Mouse (Mus musculus): Measurements from ENCODE around the gene Tmub2.

Tmub2 gene

GRCm38 (mm10) chr11:102323516-102323915 is 38.8 kb downstream of the Tmub2 start:
- DNase-seq (ENCODE audit: low read depth in 1 of 2, low spot score in 2 of 2), result no peak

- no peak for DNase-seq (ENCODE audit: low read depth in 1 of 2, low spot score in 2 of 2)
Observed at GRCm38 (mm10) chr11:102327250-102327649, 42.5 kb downstream of the Tmub2 start.

- no peak for DNase-seq (ENCODE audit: low read depth in 1 of 2, low spot score in 2 of 2)
Observed at GRCm38 (mm10) chr11:102327839-102328238, 43.1 kb downstream of the Tmub2 start.

GRCm38 (mm10) chr11:102329518-102329917 is 44.8 kb downstream of the Tmub2 start:
- DNase-seq (ENCODE audit: low read depth in 1 of 2, low spot score in 2 of 2), result no peak

- no peak for DNase-seq (ENCODE audit: low read depth in 1 of 2, low spot score in 2 of 2)
Observed at GRCm38 (mm10) chr11:102330039-102330438, 45.3 kb downstream of the Tmub2 start.

GRCm38 (mm10) chr11:102331806-102332205 is 47.1 kb downstream of the Tmub2 start:
- no peak for DNase-seq (ENCODE audit: low read depth in 1 of 2, low spot score in 2 of 2)

GRCm38 (mm10) chr11:102333061-102333460 is 48.3 kb downstream of the Tmub2 start:
- DNase-seq (ENCODE audit: low read depth in 1 of 2, low spot score in 2 of 2), result no peak

- DNase-seq (ENCODE audit: low read depth in 1 of 2, low spot score in 2 of 2), result no peak
Observed at GRCm38 (mm10) chr11:102334010-102334409, 49.3 kb downstream of the Tmub2 start.

- DNase-seq (ENCODE audit: low read depth in 1 of 2, low spot score in 2 of 2), result no peak
Observed at GRCm38 (mm10) chr11:102334973-102335700, 50.4 kb downstream of the Tmub2 start.

- DNase-seq (ENCODE audit: low read depth in 1 of 2, low spot score in 2 of 2), result no peak
Observed at GRCm38 (mm10) chr11:102336191-102336590, 51.5 kb downstream of the Tmub2 start.

- no peak for DNase-seq (ENCODE audit: low read depth in 1 of 2, low spot score in 2 of 2)
Observed at GRCm38 (mm10) chr11:102337921-102338320, 53.2 kb downstream of the Tmub2 start.

GRCm38 (mm10) chr11:102338561-102338960 is 53.8 kb downstream of the Tmub2 start:
- no peak for DNase-seq (ENCODE audit: low read depth in 1 of 2, low spot score in 2 of 2)

All from monocyte, adult 2 months (primary cell).